Mouse (Mus musculus): ENCODE results near the gene Mvd.

Mvd gene

DNA sequence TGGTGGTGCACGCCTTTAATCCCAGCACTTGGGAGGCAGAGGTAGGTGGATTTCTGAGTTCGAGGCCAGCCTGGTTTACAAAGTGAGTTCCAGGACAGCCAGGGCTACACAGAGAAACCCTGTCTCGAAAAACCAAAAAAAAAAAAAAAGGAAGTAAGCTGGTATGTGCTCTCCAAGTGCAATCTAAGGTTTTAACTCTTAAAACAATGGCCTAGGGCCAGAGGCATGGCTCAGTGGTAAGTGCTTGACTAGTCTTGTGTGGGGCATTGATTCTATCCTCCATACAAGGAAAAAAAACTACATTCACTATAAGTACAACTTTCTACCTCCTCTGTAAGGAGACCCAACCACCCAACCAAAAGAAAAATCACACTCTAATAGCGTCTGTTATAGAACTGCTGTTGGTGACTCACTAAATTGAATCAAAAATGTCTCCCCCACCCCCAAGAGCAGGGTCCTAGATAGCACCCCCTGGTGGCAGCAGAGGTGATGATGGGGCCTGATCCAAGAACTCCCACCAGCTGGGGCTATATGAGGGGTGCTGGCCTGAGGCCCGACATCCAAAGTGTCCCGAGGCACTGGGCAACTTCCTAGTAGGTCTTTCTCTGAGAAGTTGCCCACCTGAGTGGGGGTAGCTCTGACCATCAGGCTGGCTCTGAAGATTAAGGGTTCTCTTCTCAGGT lies 16.1 kb upstream of the Mvd start:
- CTCF ChIA-PET = interaction anchor here (0.6 kb wide), 1 partner anchor 20 kb away, joined by 3 read pairs; no protein-coding TSS in a partner anchor

DNA sequence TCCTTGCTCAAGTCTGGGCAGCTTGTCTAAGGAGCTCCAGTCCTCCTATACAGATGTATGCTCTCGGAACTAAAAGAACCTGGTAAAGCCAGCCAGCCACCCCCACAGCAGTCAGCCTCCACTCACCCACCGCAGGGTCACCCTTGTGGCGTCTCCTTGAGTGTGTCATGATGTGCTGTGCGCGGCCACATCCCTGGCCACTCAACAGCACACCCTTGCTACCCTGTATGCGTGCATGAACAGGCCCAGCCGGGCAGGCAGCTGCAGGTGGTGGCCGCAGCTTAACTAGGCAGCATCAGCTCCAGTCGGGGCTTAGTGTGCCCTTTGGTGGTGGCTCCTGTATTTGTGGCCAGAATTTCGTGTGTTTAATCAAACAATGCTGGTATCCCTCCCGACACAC lies 13.9 kb upstream of the Mvd start:
- CTCF ChIA-PET = no interaction called here

DNA sequence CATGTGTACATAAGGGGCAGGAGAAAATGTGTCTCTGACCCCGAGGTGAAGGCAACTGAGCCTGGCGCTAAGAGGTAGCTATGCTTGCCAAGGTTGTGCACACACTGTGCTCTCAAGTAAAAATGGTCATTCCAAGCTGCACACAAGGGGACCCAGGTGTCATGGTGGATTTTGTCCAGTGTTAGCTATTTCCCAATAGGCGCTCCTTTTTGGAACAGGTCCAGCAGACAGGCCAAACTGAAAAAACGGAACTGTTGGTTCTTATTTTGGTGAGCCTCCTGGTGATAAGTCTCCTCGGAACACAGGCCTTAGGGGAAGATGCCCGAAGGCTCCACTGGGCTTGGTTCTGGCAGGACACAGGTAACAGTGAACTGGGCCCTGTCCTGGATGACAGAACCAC lies 11.2 kb upstream of the Mvd start:
- CTCF ChIA-PET = no interaction called here

DNA sequence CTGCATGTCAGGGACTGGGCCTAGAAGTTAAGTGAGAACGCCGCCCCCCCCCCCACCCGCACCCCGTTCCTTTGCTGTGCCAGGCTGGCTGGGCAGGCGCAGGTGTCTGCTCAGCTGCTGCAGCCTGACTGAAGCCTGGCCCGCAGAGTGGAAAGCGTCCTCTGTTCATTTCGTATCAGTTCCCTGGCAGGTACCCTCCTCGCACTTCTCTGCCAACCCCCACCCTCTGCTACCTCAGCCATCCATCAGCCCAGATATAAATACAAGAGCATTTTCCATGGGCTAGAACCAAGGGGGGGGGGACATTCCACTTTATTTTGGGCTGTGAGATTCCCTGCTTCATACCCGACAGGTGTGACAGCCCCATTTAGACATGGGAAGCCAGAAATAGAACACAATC lies 8.9 kb upstream of the Mvd start:
- CTCF ChIA-PET = interaction anchor here (0.7 kb wide), 1 partner anchor 273 kb away, joined by 7 read pairs; no protein-coding TSS in a partner anchor

DNA sequence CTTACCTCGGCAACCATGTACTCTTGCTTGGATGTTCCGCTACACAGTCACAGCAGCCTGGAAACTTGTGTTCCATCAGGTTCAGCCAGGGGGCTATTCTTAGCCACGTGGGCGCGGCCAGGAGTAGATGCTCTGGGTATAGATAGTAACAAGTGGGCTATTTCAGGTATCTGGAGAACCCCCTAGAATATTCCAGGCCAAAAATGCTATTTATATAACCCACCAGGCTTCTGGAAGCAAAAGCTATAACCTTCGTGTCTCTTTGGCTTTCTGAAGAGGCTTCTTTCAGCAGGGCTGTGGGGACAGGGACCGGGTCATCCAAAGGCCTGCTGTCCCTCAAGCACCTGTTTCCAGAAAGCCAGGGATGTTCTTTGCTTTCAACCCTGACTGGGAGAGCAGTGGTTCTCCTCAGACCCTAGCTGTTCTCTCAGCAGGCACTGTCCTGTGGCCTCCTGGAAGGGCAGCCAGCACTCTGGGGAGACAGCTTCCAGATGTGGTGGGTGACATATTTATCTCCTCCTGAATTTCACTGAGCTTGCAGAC lies 8.0 kb upstream of the Mvd start:
- CTCF ChIA-PET = no interaction called here

DNA sequence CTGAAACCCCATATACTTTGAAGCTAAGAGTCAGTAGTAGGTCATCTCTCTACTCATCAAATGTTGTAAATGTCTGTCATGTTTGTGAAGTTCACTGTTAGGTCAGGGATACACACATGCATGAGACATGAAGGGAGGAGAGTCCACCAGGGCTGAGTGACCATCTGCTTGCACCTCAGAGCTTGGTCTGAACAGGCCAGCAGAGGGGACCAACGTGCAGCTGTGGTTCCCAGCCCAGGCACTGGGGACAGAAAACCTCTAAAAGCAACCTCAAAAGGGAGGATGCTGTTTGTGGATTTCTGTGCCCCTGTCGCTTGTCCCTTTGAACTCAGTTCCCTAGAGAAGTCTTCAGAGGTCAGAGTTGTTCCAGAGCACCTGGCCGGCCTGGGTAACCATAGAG lies 2.0 kb upstream of the Mvd start:
- CTCF ChIA-PET = interaction anchor here (0.6 kb wide), 1 partner anchor 72 kb away, joined by 3 read pairs; no protein-coding TSS in a partner anchor

DNA sequence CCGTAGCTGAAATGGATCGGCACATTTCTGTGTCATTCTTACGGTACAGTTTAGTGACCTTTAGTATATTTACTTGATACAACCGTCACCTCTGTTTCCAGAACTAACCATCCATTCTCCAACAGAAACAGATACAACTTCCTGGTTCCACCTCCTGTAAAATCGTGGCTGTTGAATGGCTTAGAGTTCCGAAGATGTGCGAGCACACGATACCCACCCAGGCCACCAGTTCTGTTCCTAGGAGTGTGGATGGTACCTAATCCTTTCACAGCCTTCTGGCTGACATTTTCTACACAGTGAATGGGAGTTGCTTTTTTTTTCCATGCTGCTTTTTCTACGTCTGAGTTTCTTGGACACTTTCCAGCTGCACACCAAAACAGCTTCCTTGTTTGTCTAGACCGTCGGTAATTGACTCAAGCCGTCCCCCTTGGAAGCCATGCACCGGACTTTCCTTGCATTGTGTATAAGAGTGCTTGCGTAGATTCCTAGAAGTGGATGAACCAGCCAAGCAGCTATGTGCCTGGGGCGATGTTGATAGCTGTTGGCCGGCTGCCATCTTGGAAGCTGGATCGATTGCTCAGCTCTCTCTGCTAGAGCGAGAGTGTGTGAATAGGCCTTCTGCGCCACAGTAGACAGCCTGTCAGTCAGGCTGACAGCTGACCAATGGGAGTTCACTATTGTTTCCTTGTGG lies 981 bp upstream of the Mvd start:
- CTCF ChIA-PET = interaction anchor here (0.6 kb wide), 2 partner anchors 9 to 14 kb away, joined by 3 to 5 read pairs; no protein-coding TSS in a partner anchor

DNA sequence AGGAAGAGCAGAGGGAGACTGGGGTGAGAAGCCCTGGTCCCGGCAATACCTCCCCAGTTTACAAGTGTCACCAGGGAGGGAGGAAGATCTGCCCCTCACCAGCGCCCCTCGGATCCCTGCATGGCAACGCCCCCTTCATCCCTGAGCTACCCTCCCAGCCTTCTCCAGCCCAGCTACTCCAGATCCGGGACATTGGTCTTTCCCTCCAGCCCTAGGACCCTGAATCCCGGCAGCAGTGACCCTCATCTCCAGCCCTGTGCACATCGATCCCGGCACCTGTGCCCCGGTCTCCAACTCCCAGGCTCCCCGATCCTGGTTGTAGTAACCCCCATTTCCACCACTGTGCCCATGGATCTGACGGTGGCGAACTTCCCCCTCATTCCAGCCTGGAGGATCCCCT lies 441 bp downstream of the Mvd start:
- CTCF ChIA-PET = no interaction called here

DNA sequence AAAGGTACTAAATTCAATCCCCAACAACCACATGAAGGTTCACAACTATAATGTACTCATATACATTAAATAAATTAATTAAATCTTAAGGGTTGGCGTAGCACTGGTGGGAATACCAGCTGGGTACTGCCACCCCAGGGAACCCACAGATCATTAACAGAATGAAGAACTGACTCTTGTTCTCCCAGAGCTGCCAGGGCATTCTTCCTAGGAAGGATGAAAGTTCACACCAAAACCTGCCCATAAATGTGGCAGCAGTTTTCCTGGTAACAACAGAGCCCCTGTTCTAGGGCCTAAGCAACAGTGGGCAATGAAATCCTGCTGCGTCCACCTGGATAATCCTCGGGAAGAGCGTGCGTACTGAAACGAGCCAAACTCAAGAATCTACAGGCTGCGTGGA lies 866 bp downstream of the Mvd start:
- CTCF ChIA-PET = no interaction called here

DNA sequence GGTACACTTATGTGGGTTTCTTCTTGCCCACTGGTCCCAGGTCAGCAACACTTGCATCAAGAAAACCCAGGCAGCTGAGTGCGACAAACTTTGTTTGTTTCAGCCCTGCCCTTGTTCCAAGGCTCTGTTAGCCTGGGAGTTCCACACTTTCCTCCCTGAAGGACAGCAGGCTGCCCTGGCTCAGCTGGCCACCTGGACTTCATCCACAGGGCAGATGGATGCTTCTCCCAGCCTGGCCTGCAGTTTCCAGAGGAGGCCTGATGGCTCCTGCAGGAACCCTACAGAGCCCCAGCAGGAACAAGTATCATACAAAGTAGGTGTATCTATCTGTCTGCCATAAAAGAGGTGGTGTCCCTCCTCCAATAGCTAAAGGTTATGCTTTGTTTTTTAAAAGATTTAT lies 1.9 kb downstream of the Mvd start:
- CTCF ChIA-PET = interaction anchor here (0.5 to 0.6 kb wide), 2 partner anchors 61 to 166 kb away, joined by 3 to 4 read pairs; no protein-coding TSS in a partner anchor

DNA sequence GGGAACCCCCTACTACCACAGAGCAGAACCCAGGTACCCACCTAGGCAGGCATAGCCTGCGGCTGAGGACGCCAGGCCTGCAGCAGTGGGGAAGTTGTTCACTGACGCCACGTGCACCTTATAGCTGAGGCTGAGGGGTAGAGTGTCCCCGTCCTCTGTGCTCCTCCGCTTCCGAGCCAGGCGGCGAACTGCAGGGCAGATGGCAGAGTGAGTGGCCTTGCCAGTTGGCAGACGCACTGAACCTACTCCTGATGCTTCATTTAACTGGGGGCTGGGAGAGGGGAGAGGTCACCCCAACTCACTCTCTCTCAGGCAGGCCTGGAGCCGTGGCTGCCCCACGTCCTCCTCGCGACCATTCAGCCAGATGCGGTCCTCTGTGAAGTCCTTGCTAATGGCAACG lies 3.9 kb downstream of the Mvd start:
- CTCF ChIA-PET = no interaction called here

DNA sequence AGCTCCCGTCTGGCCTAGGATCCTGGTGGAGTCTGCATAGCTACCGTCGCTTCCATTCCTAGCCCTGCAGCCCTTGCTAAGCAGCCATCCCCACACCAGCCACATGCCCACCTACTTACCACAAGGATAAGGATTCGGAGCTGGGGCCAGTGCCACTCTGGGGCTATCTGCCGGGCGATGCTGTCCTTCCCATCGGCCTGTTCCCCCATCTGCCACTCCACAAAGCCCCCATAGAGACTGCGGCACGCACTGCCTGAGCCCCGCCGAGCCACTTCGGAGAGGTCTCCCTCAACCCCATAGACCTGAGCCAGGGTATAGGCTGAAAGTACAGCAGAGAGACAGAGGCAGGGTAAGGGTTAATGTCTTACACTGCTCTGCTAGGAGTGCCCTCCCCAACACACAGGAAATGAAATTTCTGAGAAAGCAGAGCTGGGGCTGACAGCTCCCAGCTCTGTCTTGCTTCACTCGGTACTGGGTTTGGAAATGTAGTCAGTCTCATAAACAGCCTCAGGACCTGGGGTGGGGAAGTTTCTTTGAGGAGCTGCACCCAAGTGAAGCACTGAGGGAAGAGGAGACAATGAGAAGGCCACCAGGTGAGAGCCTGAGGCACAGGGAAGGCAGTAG lies 5.4 kb downstream of the Mvd start:
- CTCF ChIA-PET = interaction anchor here (0.6 to 1.3 kb wide), 3 partner anchors 11 to 103 kb away, joined by 3 to 4 read pairs (median 3); no protein-coding TSS in a partner anchor

DNA sequence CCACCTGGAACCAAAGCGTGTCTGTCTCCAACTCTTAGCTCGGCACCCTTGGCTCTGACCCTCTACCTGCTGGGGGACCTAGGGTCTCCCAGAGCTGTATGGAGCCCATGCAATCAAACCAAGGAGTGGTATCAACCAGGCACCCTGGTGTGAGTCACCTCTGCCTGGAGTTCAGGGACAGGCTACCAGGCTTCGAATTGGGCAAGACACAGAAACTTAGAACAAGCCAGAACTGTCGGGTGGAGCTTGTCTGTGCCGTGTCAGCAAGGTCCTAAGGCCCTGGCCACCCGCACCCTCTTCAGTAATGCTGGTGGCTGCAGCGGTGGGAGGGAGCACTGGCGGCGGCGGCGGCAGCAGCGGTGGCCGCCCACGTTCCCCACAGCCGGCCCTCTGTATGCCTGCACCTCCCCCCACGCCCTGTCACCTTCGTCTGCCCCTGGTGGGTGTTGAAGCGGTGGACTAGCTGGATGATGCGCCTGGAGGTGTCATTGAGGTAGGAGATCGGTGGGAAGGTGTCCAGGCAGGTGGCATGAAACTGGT lies 6.6 kb downstream of the Mvd start:
- CTCF ChIA-PET = interaction anchor here (1.3 kb wide), 1 partner anchor 45 kb away, joined by 3 read pairs; no protein-coding TSS in a partner anchor

DNA sequence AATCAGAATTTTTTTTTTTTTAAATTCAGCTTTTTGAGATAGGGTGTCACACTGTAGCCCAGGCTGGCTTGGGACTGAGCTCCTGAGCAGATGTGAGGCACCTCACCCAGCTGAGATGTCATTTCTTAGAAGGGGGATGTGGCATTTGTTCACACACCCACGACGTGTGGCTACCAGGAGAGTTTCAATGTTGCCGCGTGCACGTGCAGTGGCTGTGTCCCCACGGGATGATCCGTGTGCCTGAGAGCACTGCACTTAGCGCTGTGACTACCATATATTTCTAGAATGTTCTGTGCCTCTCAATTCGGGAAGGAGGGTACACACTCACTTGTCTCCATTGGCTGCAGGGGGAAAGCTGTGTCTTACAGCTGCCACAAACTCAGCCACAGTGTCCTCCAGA lies 7.1 kb downstream of the Mvd start:
- CTCF ChIA-PET = interaction anchor here (0.7 kb wide), 1 partner anchor 119 kb away, joined by 5 read pairs; no protein-coding TSS in a partner anchor

DNA sequence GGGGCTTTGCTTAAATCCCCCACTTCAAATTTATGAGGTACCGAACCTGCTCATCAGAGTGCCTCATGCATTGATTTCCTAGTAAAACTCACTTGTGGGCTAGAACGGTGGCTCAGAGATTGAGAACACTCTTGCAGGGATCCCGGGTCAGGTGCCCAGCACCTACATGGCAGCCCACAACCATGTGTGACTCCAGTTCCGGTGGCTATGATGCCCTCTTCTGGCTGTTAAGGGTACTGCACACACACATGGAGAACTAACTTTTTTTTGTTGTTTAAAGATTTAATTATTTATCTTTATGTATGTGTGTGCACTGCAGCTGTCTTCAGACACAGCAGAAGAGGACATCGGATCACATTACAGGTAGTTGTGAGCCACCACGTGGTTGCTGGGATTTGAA lies 7.8 kb downstream of the Mvd start:
- CTCF ChIA-PET = interaction anchor here (0.7 kb wide), 1 partner anchor 120 kb away, joined by 5 read pairs; no protein-coding TSS in a partner anchor

DNA sequence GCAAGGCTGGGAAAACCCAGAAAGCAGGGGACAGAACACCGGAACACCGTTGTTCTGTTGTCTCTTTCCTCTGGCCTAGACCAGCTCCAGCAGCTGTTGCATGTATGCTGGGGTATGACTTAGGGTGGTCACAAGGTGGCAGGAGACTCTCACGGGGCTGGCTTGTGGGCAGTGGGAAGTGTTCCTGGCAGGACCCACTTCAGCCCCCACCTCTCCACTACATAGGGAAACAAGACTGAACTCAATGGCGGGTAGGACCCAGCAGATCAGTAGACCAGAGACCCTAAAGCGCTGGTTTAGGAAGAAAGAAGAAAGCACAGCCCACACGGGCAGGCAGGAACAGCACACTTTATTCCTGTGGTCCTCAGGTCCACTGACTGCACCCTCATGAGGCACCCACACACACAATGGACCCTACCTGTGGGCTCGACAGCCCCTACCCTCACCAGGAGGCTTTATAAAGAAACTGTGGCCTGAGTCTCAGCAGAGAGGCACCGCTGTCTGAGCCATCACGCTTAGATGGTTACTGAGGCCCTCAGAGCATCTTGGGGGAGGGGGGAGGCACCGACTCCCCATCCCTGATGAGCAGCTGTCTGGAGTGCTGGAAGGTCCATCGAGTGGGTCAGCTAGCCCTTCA lies 9.8 kb downstream of the Mvd start:
- CTCF ChIA-PET = no interaction called here

DNA sequence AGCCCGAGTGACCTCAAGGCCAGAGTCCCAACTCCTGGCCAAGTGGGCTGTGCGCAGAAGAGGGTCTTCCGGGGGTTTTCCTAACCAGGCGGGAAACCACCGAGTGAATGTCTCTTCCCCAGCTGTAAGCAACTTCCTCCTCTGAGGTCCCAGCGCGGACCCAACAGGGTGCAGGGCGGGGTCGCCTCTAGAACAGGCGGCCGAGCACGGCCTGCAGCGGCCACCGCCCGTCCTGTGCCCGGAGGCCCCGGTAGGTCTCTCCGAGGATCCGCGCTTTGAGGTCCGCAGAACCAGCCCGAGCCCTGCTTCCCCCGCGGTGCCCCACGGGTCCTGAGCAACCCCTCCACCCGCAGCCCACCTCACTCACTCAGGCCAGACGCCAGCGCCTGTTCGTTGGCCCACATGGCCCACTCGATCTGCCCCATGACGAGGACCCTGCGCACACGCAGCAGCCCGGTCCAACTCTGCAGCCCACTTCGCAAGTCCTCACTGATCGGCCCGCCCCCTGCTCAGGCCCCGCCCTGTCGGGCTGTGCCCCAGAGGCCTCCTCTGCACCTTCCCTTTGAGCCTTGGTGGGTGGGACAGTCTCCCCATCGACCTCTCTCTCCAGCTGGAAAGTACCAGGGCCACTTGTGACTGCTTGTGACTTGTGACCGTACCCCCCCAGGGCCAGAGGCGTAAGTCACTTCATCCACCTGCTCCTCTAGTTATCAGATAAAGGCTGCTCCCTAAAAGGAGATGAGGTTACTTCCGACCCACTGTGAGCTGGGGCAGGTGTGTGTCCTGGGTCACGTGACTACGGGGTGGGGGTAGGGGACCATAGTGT lies 10.6 kb downstream of the Mvd start, which contains the start of gene Cyba:
Gene Cyba, minus strand, starts transcription at position 488 of the 826 bp plus-strand sequence.
- CTCF ChIA-PET = no interaction called here

DNA sequence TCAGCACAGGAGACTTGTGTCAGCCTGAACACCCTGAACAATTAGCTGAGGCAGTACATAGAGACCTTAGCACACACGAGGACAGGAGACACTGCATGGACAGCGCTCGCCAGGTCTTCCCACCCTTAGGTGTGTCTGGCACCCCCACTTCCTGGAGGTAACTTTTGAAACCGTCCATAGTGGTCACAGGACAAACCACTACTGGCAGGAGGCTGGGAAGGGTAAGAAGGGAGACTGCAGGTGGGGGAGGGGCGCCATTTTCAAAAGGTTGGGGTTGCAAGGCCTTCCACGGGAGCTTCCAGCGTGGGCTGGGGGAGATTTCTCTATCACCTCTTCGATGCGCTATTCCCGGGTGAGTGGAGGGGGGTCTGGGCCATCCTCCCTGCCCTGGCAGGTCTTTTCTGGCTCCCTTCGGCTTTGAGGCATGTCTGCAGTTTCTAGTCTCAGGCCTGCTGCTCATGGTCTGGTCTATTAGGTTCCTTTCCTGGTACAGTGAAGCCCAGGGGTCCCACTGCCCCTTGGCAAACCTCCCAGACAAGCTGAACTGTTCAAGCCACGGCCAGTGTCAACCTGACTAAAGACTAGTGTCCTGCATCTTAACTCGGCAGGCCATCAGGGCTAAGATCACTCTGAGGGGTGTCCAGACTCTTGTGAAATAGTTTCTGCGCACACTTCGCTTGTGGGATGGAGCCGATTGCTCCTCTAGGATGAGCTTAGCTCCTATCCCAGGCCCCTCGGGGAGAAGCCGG lies 11.4 kb downstream of the Mvd start:
- CTCF ChIA-PET = no interaction called here

DNA sequence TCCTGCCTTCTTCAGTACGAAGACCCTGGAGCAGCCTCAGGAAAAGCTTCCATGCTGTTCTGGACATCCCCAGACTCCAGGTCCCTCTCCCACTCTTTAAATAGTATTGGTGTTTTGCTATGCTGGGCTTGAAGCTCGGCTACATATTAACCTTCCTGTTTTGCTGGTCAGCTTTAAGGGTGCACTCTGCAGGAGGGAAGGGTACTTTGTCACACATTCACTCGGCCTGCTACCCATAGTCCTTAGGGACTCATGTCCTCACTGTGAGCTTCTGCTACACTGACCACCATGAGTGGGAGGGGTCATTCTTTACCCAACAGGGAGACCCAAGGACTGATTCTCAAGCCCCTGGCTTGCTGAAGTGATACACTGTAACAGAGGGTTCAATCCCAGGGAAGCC lies 12.6 kb downstream of the Mvd start:
- CTCF ChIA-PET = interaction anchor here (0.6 kb wide), 1 partner anchor 14 kb away, joined by 3 read pairs; no protein-coding TSS in a partner anchor

All from spleen, embryonic (tissue).